Mouse (Mus musculus) heart, embryonic 14.5 days (tissue): Measurements from ENCODE around the gene Kcna4. TPM values are rescaled to one million over a fixed set of nuclear protein-coding genes. Genes with fewer than 3 reads are reported as not detected.

Source experiments
- ATAC-seq: fragments of 200-750 bp; cut with Nextera tagmentation; 2 replicates; pipeline ENCODE4 v1.8.0; 2017; ENCODE audit warnings: low read depth, moderate TSS enrichment; ENCODE audit not compliant: insufficient number of reproducible peaks, insufficient read depth, low FRiP score
- H3K27ac ChIP-seq, 2 experiments: fragments of 200-500 bp in 1 of 2; fragments of 300-500 bp in 1 of 2; sonication (generic) in 1 of 2; replicated peaks in 1 of 2; 2 replicates each; pipeline ENCODE4 v1.5.1; 2012 to 2014; ENCODE audit warnings: low read depth in 2 of 2, low read length in 2 of 2, control low read depth in 1 of 2, mild to moderate bottlenecking in 1 of 2, mixed read lengths in 1 of 2; ENCODE audit not compliant: control insufficient read depth in 1 of 2, insufficient read depth in 1 of 2
- H3K27me3 ChIP-seq: fragments of 300-500 bp; sonication (generic); 2 replicates; pipeline ENCODE4 v1.6.1; 2014; ENCODE audit warnings: mild to moderate bottlenecking, low read length, control low read depth; ENCODE audit not compliant: control insufficient read depth, insufficient read depth
- H3K36me3 ChIP-seq: fragments of 300-500 bp; sonication (generic); 2 replicates; pipeline ENCODE4 v1.6.1; 2014; ENCODE audit warnings: mild to moderate bottlenecking, control low read depth, low read length, mixed read lengths; ENCODE audit not compliant: control insufficient read depth, insufficient read depth
- H3K4me1 ChIP-seq, 2 experiments: fragments of 200-500 bp in 1 of 2; fragments of 300-500 bp in 1 of 2; sonication (generic) in 1 of 2; 2 replicates each; pipeline ENCODE4 v1.6.1; 2012 to 2014; ENCODE audit warnings: low read length in 2 of 2, control low read depth in 1 of 2, mixed read lengths in 1 of 2; ENCODE audit not compliant: control insufficient read depth in 2 of 2, insufficient read depth in 2 of 2
- H3K4me2 ChIP-seq: fragments of 300-500 bp; sonication (generic); 2 replicates; pipeline ENCODE4 v1.6.1; 2014; ENCODE audit warnings: mild to moderate bottlenecking, low read length
- H3K4me3 ChIP-seq, 2 experiments: fragments of 200-500 bp in 1 of 2; fragments of 300-500 bp in 1 of 2; sonication (generic) in 1 of 2; 2 replicates each; pipeline ENCODE4 v1.5.1; 2012 to 2014; ENCODE audit warnings: low read length in 2 of 2, mild to moderate bottlenecking in 2 of 2, control low read depth in 1 of 2, low read depth in 1 of 2, moderate library complexity in 1 of 2; ENCODE audit not compliant: control insufficient read depth in 1 of 2, insufficient read depth in 1 of 2
- H3K9ac ChIP-seq: fragments of 300-500 bp; sonication (generic); 2 replicates; pipeline ENCODE4 v1.6.1; 2014; ENCODE audit warnings: mild to moderate bottlenecking, low read length
- H3K9me3 ChIP-seq: fragments of 300-500 bp; sonication (generic); 2 replicates; pipeline ENCODE4 v1.6.1; 2016; ENCODE audit warnings: low read length, control low read depth; ENCODE audit not compliant: control insufficient read depth
- WGBS: fragments of 180-500 bp; shearing (Covaris S2); extraction: QIAGEN DNeasy Blood & Tissue Kit; methylation state at CpG from one replicate; pipeline ENCODE4 v1.1.7; 2014; 5-methylcytosine and 5-hydroxymethylcytosine counted together
- polyA plus RNA-seq: library from polyadenylated mRNA; unstranded; fragments of >200 nt; fragmentation: Nextera tagmentation; extraction: Ambion mirVana; gene quantifications from 2 replicates; pipeline ENCODE4 v1.2.1, GENCODE M21; 2014

Kcna4 gene
- polyA plus RNA-seq, 1 experiment from 2014 or later: 5.3 TPM

GRCm38 (mm10) chr2:107301886-107302285 is 11.4 kb downstream of the Kcna4 start:
- Histone ChIP-seq H3K9ac (no peak overlapping the region), H3K4me1 (peaks cover 0 to 19% of the 10 kb centered on the region in 2 experiments; a peak in 2 of 4 replicates), H3K9me3 (no peaks in the 10 kb centered on the region), H3K4me2 (no peak overlapping the region), H3K27me3 (no peaks in the 10 kb centered on the region), H3K4me3 (no peak overlapping the region), H3K36me3 (peaks cover 8% of the 10 kb centered on the region), H3K27ac (no peak overlapping the region; a peak in 1 of 4 replicates)
- no peak for ATAC-seq
- WGBS: 79% methylated on average over 4 of the region's 4 CpGs

- H3K27ac ChIP-seq: no peak overlapping the region
- no peak overlapping the region for H3K9ac ChIP-seq
- WGBS: 19% methylated on average over 3 of the region's 3 CpGs
- H3K36me3 ChIP-seq: 0 out of 2 replicates have a peak, but pooled peaks cover under 1% of the 10 kb centered on the region
- H3K9me3 ChIP-seq: no peaks in the 10 kb centered on the region
- no peak overlapping the region for H3K4me3 ChIP-seq
- no peak overlapping the region for H3K4me2 ChIP-seq
- no peaks in the 10 kb centered on the region for H3K27me3 ChIP-seq
- peaks cover 0 to 19% of the 10 kb centered on the region in 2 experiments; a peak in 2 of 4 replicates for H3K4me1 ChIP-seq
- no peak for ATAC-seq
These were observed 14.3 kb downstream of the Kcna4 start for GRCm38 (mm10) chr2:107304707-107305106.

GRCm38 (mm10) chr2:107306077-107306476 is 15.6 kb downstream of the Kcna4 start:
- Histone ChIP-seq H3K4me3 (no peak overlapping the region), H3K4me2 (peak overlapping the region; percentile 38), H3K27ac (peak overlapping the region; percentile 29 to 65; a peak in 3 of 4 replicates), H3K27me3 (no peaks in the 10 kb centered on the region), H3K36me3 (0 out of 2 replicates have a peak, but pooled peaks cover 3% of the 10 kb centered on the region), H3K9ac (no peak overlapping the region), H3K4me1 (peaks cover 0 to 19% of the 10 kb centered on the region in 2 experiments; a peak in 2 of 4 replicates), H3K9me3 (no peaks in the 10 kb centered on the region)
- no peak for ATAC-seq
- 27% methylated on average over 4 of the region's 4 CpGs for WGBS

GRCm38 (mm10) chr2:107318636-107319035 is 28.2 kb downstream of the Kcna4 start:
- Histone ChIP-seq H3K27me3 (no peaks in the 10 kb centered on the region), H3K36me3 (no peaks in the 10 kb centered on the region), H3K4me2 (no peak overlapping the region), H3K9me3 (no peaks in the 10 kb centered on the region), H3K9ac (no peak overlapping the region), H3K27ac (no peak overlapping the region), H3K4me1 (peaks cover 0 to 4% of the 10 kb centered on the region in 2 experiments; a peak in 1 of 4 replicates), H3K4me3 (no peak overlapping the region)
- ATAC-seq: no peak

GRCm38 (mm10) chr2:107321596-107322226 is 31.3 kb downstream of the Kcna4 start:
- no peak overlapping the region for H3K9ac ChIP-seq
- no peaks in the 10 kb centered on the region for H3K27me3 ChIP-seq
- no peak for ATAC-seq
- H3K36me3 ChIP-seq: no peaks in the 10 kb centered on the region
- H3K4me3 ChIP-seq: no peak overlapping the region
- H3K4me2 ChIP-seq: no peak overlapping the region
- peaks cover 0 to 4% of the 10 kb centered on the region in 2 experiments; a peak in 1 of 4 replicates for H3K4me1 ChIP-seq
- WGBS: 76% methylated on average over 4 of the region's 4 CpGs
- H3K9me3 ChIP-seq: no peaks in the 10 kb centered on the region
- H3K27ac ChIP-seq: no peak overlapping the region

GRCm38 (mm10) chr2:107324090-107324489 is 33.7 kb downstream of the Kcna4 start:
- Histone ChIP-seq H3K9ac (no peak overlapping the region), H3K27me3 (no peaks in the 10 kb centered on the region)
- 81% methylated on average over 3 of the region's 3 CpGs for WGBS

GRCm38 (mm10) chr2:107327276-107327675 is 36.8 kb downstream of the Kcna4 start:
- H3K4me3 ChIP-seq: no peak overlapping the region
- no peaks in the 10 kb centered on the region for H3K9me3 ChIP-seq
- H3K9ac ChIP-seq: no peak overlapping the region
- 94% methylated on average over 3 of the region's 3 CpGs for WGBS
- H3K27me3 ChIP-seq: no peaks in the 10 kb centered on the region
- H3K4me2 ChIP-seq: no peak overlapping the region
- H3K36me3 ChIP-seq: no peaks in the 10 kb centered on the region
- peaks cover 0 to 1% of the 10 kb centered on the region in 2 experiments; a peak in 1 of 4 replicates for H3K4me1 ChIP-seq
- ATAC-seq: no peak
- no peak overlapping the region for H3K27ac ChIP-seq

More at GRCm38 (mm10) chr2:107324090-107324489, 33.7 kb downstream of the Kcna4 start:
- peaks cover 0 to 4% of the 10 kb centered on the region in 2 experiments; a peak in 1 of 4 replicates for H3K4me1 ChIP-seq
- H3K4me3 ChIP-seq: no peak overlapping the region
- ATAC-seq: no peak
- no peak overlapping the region for H3K27ac ChIP-seq
- no peaks in the 10 kb centered on the region for H3K36me3 ChIP-seq
- H3K4me2 ChIP-seq: no peak overlapping the region
- no peaks in the 10 kb centered on the region for H3K9me3 ChIP-seq

- Histone ChIP-seq H3K27me3 (no peaks in the 10 kb centered on the region), H3K36me3 (no peaks in the 10 kb centered on the region), H3K4me1 (no peaks in the 10 kb centered on the region), H3K27ac (no peak overlapping the region), H3K9ac (no peak overlapping the region), H3K9me3 (no peaks in the 10 kb centered on the region), H3K4me2 (no peak overlapping the region), H3K4me3 (no peak overlapping the region)
- WGBS: 83% methylated on average over 3 of the region's 3 CpGs
- ATAC-seq: no peak
These were observed 50.9 kb downstream of the Kcna4 start for GRCm38 (mm10) chr2:107341291-107341690.
